Mouse (Mus musculus) neural tube, embryonic 14.5 days (tissue): ENCODE measurements around the gene Tmeff2. TPM values are rescaled to one million over a fixed set of nuclear protein-coding genes. Genes with fewer than 3 reads are reported as not detected.

Source experiments
- ATAC-seq: fragments of 200-750 bp; cut with Nextera tagmentation; 2 replicates; pipeline ENCODE4 v1.8.0; 2017; ENCODE audit warnings: low read depth, mild to moderate bottlenecking, moderate TSS enrichment, moderate library complexity
- H3K27ac ChIP-seq: fragments of 300-500 bp; sonication (generic); 2 replicates; pipeline ENCODE4 v1.5.1; 2014; ENCODE audit warnings: low read depth, mild to moderate bottlenecking, control low read depth, low read length, moderate library complexity, mixed read lengths
- H3K27me3 ChIP-seq: fragments of 300-500 bp; sonication (generic); 2 replicates; pipeline ENCODE4 v1.6.1; 2014; ENCODE audit warnings: low read length; ENCODE audit not compliant: control insufficient read depth, insufficient read depth
- H3K36me3 ChIP-seq: fragments of 300-500 bp; sonication (generic); 2 replicates; pipeline ENCODE4 v1.6.1; 2014; ENCODE audit warnings: low read length, mixed read lengths; ENCODE audit not compliant: control insufficient read depth, insufficient read depth
- H3K4me1 ChIP-seq: fragments of 300-500 bp; sonication (generic); 2 replicates; pipeline ENCODE4 v1.6.1; 2014; ENCODE audit warnings: low read length; ENCODE audit not compliant: control insufficient read depth, insufficient read depth
- H3K4me2 ChIP-seq: fragments of 300-500 bp; sonication (generic); 2 replicates; pipeline ENCODE4 v1.6.1; 2014; ENCODE audit warnings: mild to moderate bottlenecking, low read depth, low read length, control low read depth
- H3K4me3 ChIP-seq: fragments of 300-500 bp; sonication (generic); 2 replicates; pipeline ENCODE4 v1.5.1; 2014; ENCODE audit warnings: low read depth, low read length, control low read depth, mixed read lengths
- H3K9ac ChIP-seq: fragments of 300-500 bp; sonication (generic); replicated peaks from 2 replicates; pipeline ENCODE4 v1.6.1; 2014; ENCODE audit warnings: low read depth, mild to moderate bottlenecking, control low read depth, low read length, mixed read lengths
- H3K9me3 ChIP-seq: fragments of 300-500 bp; sonication (generic); 2 replicates; pipeline ENCODE4 v1.6.1; 2016; ENCODE audit warnings: low read length; ENCODE audit not compliant: control insufficient read depth
- WGBS: fragments of 180-500 bp; shearing (Covaris S2); extraction: QIAGEN DNeasy Blood & Tissue Kit; methylation state at CpG from one replicate; pipeline ENCODE4 v1.1.7; 2014; 5-methylcytosine and 5-hydroxymethylcytosine counted together
- polyA plus RNA-seq: library from polyadenylated mRNA; unstranded; fragments of >200 nt; fragmentation: Nextera tagmentation; extraction: Ambion mirVana; gene quantifications from 2 replicates; pipeline ENCODE4 v1.2.1, GENCODE M21; 2014

The Tmeff2 gene
- polyA plus RNA-seq, 1 experiment from 2014 or later, result 95.9 TPM

DNA sequence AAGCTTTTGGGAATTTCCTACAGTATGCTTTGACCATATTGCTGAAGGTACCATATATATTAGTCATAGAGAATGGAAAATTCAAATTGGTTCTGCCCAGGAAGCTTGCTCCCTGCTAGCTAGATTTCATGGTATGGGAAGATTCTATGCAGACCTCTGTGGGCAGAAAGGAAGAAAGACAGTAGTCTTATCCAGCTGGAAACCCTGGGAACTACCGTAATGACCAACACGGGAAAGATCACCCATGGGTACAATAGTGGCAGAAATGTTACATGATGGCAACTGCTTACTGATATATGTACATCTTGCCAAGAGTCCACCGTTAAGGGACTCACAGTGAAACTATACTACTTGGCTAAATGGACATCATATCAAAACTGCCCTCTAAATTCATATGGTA is 189.4 kb downstream of the Tmeff2 start:
- 21% methylated on average over 3 of the region's 3 CpGs for WGBS
- Histone ChIP-seq H3K4me1 (peaks cover 3% of the 10 kb centered on the region; the same call in 1 of the 2 replicates), H3K27ac (no peak overlapping the region), H3K9ac (no peak overlapping the region), H3K27me3 (no peaks in the 10 kb centered on the region), H3K4me2 (no peak overlapping the region), H3K4me3 (no peak overlapping the region), H3K9me3 (no peaks in the 10 kb centered on the region), H3K36me3 (no peaks in the 10 kb centered on the region)
- no peak for ATAC-seq

DNA sequence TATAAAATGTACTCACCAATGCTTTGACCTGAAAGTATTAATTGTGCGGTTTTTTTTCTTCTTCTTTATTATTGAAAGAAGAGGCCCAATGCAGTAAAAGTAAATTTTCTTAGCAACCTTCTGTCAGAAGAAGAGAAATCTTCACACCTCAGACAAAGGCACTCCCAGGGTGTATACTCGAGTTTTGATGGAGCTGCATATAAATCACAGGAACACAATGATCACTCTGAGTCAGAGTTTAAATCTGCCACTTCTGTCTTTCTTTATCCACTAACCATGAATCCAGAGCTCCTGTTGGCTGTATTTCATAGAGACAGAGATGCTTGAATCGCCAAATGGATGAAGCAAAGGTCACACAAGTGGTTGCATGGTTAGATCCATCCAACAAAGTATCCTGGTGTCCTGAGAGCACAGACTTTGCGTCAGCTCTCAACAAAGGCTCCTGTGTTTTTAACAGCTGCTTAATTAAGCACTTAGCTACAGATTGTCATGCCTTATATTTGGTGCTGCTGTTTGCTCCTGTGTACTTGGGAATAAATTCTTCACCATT is 189.8 kb downstream of the Tmeff2 start:
- Histone ChIP-seq H3K4me1 (peaks cover 3% of the 10 kb centered on the region; the same call in 1 of the 2 replicates), H3K9ac (no peak overlapping the region), H3K36me3 (no peaks in the 10 kb centered on the region), H3K9me3 (no peaks in the 10 kb centered on the region), H3K27ac (no peak overlapping the region), H3K4me2 (no peak overlapping the region), H3K4me3 (no peak overlapping the region), H3K27me3 (no peaks in the 10 kb centered on the region)
- ATAC-seq, result peak; percentile 74
- WGBS, result 12% methylated on average over 4 of the region's 4 CpGs

DNA sequence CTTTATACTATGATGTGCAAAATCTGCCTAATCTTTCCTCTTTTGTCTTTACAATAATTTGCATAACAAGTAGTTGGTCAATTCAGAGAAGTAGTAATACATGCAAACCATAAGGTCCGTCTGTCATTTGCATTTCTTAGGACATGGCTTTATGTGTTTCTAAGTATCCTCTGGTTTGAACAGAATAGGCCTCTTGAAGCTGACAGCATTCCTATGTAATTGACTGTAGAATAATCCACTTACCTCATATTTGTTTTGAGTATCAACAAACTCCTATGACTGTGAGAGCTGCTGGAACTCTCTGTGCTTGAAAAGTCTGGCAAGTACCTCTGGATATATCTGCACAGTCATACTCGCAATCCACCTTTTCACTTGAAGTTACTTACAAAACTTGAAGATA is 194.3 kb downstream of the Tmeff2 start:
- 70% methylated on average over 2 of the region's 2 CpGs for WGBS
- Histone ChIP-seq H3K27me3 (no peaks in the 10 kb centered on the region), H3K27ac (no peak overlapping the region), H3K36me3 (no peaks in the 10 kb centered on the region), H3K4me3 (no peak overlapping the region), H3K4me1 (peaks cover 9% of the 10 kb centered on the region; the same call in 1 of the 2 replicates), H3K4me2 (no peak overlapping the region), H3K9ac (no peak overlapping the region), H3K9me3 (no peaks in the 10 kb centered on the region)
- no peak for ATAC-seq

DNA sequence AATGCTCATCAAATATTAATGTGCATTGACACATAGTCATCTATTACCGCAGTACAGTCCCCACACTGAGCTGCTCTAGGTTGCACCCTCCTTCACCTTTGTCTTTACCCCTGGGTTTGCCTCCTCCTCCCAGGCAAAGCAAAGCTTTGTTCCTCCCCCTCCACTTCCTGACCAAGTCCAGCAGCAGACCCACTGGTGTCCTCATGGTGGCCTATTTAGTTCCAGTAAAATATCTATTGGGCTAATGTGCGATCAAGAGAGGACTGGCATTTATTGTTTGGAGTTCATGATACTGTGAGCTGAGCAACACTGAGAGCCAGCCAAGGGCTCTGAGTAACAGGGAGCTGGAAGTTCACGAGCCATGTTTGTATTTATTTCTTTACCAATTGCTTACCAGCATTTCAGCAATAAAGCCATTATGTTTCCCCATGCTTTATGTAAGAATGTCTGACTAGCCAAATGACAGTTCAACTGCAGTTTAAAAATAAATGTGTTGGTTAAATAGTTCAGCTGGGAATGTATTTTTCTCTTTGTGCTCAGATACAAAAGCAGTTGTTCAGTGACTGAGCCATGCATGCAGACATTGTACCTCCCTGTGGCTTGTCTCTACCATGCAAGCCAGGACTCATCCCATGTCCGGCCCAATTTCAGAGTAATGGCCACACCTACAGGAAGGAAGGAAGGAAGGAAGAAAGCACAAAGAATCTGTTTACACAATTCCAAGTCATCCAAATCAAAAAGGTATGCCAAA is 196.6 kb downstream of the Tmeff2 start:
- 34% methylated on average over 4 of the region's 4 CpGs for WGBS
- peak; percentile 84 for ATAC-seq
- no peaks in the 10 kb centered on the region for H3K9me3 ChIP-seq
- 0 out of 2 replicates have a peak, but pooled peaks cover 6% of the 10 kb centered on the region for H3K4me1 ChIP-seq
- no peak overlapping the region for H3K4me3 ChIP-seq
- no peak overlapping the region for H3K4me2 ChIP-seq
- no peak overlapping the region for H3K9ac ChIP-seq
- H3K27ac ChIP-seq, result peak overlapping the region; percentile 34
- H3K27me3 ChIP-seq, result no peaks in the 10 kb centered on the region
- H3K36me3 ChIP-seq, result no peaks in the 10 kb centered on the region

DNA sequence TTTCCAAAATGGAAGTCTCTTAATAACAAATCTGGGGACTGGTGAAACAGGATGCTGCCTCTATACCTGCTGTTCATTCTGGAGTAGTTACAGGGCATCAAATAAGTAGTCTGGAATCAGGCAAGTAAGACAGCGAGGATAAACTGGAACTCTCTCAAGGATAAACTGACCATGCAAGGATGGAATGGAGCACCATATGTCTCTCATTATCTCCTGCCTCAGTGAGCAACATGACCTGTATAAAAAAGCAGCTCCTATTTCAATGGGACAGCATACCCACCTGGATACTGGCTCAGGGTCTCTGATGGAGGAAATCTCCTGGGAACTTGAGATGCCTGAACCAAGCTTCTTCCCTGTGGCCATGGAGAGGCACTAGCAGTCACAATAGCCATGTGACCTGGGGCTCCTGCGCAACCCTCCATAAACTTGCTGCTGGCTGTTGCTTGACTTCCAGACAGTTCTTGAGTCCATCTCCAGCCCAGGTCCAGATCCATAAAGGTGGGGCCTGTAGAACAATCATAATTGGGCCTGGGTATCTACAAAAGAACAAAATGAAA is 200.7 kb downstream of the Tmeff2 start:
- Histone ChIP-seq H3K36me3 (no peaks in the 10 kb centered on the region), H3K4me2 (no peak overlapping the region), H3K27me3 (no peaks in the 10 kb centered on the region), H3K27ac (no peak overlapping the region), H3K4me3 (no peak overlapping the region), H3K9me3 (no peaks in the 10 kb centered on the region), H3K4me1 (0 out of 2 replicates have a peak, but pooled peaks cover 6% of the 10 kb centered on the region), H3K9ac (no peak overlapping the region)
- WGBS, result 94% methylated on average over 2 of the region's 2 CpGs
- no peak for ATAC-seq

DNA sequence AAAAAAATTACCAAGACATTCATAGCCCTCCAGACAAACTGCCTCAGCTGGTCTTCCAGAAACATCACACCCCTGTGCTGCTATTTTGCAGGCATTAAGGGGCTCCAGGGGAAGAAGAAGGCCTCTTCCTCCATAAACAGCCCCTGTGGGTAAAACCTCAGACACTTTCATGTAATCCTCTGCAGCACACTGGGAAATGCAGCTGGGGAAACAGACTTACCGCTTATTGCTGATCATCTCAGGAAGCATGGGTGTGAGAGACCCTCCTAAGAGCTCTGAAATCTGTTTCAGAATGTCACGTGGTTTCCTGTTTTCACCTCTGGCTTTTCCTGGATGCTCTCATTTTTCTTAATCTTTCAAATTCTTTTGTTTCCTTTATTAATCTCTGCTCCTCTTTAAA is 204.3 kb downstream of the Tmeff2 start:
- Histone ChIP-seq H3K4me2 (no peak overlapping the region), H3K9ac (no peak overlapping the region), H3K4me3 (no peak overlapping the region), H3K9me3 (no peaks in the 10 kb centered on the region), H3K27ac (no peak overlapping the region), H3K4me1 (no peaks in the 10 kb centered on the region), H3K27me3 (no peaks in the 10 kb centered on the region), H3K36me3 (no peaks in the 10 kb centered on the region)
- ATAC-seq, result no peak
- WGBS, result 59% methylated on average over 2 of the region's 2 CpGs

DNA sequence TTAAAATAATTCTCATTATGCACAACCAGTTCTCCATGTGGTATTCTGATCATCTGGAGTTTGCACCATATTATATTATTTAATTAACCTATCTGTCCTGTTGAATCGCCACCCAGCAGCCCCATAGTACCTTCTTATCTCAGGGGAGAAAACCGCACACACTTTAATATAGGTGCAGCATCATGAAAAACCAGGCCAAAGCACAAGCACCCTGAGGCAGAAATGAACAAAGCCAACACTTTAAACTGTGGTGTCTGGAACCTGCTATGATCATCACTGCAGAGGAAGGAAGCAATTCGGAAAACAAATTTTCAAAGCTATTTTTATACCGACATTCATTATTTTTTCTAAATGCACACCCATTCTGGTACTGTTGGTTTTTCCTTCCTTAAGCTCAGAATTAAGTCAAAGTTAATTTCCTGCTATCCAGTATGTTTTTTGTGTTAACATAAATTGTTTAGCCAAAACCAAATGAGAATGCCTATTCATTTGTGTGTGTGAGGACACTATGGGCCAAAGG is 206.0 kb downstream of the Tmeff2 start:
- H3K4me1 ChIP-seq, result no peaks in the 10 kb centered on the region
- no peak overlapping the region for H3K27ac ChIP-seq
- ATAC-seq, result no peak
- no peak overlapping the region for H3K4me3 ChIP-seq
- no peaks in the 10 kb centered on the region for H3K36me3 ChIP-seq
- H3K9ac ChIP-seq, result no peak overlapping the region
- no peaks in the 10 kb centered on the region for H3K27me3 ChIP-seq
- WGBS, result 79% methylated on average over 4 of the region's 4 CpGs
- no peak overlapping the region for H3K4me2 ChIP-seq
- H3K9me3 ChIP-seq, result no peaks in the 10 kb centered on the region

DNA sequence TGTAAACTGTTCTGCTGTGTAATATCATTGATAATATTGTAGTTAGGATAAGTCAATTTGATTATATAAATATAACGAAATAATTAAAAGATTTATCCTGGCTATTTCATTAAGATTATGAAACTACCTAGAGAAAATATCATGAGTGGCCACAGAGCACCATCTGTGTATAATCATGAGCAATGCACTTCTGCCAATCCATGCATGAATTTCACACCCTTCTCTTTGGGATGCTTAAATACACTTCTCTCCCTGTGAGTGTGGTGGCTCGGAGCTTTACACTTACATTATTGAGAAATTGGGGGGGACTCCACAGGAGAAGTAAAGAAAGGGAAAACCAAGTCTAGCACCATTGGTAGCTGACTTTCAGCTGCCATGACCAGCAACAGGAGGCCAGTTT is 206.9 kb downstream of the Tmeff2 start:
- Histone ChIP-seq H3K4me2 (no peak overlapping the region), H3K4me1 (no peaks in the 10 kb centered on the region), H3K9ac (no peak overlapping the region), H3K27me3 (no peaks in the 10 kb centered on the region), H3K9me3 (no peaks in the 10 kb centered on the region), H3K36me3 (no peaks in the 10 kb centered on the region), H3K4me3 (no peak overlapping the region), H3K27ac (no peak overlapping the region)
- ATAC-seq, result no peak
- WGBS, result 63% methylated on average over 2 of the region's 2 CpGs

DNA sequence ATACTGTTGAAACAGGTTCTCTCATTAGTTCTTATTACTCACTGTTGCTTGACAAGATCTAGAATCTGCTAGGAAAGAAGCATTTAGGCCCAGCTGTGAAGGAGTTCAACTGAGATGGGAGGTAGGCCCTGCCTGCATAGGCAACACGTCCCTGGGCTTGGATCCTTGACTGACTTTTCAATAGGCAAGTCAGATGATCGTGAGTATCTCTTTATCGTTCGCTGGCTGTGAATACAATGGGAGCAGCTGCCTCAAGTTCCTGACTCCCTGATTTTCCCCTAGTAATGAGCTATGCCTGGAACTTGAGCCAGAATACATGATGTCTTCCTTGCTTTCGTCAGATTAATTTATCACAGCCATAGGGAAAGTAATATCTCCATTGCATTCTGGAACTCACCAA is 214.3 kb downstream of the Tmeff2 start:
- no peak overlapping the region for H3K27ac ChIP-seq
- H3K4me1 ChIP-seq, result no peaks in the 10 kb centered on the region
- no peak overlapping the region for H3K4me2 ChIP-seq
- H3K4me3 ChIP-seq, result no peak overlapping the region
- H3K9me3 ChIP-seq, result no peaks in the 10 kb centered on the region
- H3K9ac ChIP-seq, result no peak overlapping the region
- ATAC-seq, result no peak
- H3K27me3 ChIP-seq, result no peaks in the 10 kb centered on the region
- H3K36me3 ChIP-seq, result no peaks in the 10 kb centered on the region
- 68% methylated on average over 5 of the region's 5 CpGs for WGBS
